Mouse (Mus musculus) adrenal gland, adult 2 months (tissue): Measurements from ENCODE around the gene Prkar2a. TPM values are rescaled to one million over a fixed set of nuclear protein-coding genes. Genes with fewer than 3 reads are reported as not detected.

ENCODE experiments used
- DNase-seq: peaks from one replicate; pipeline ENCODE4 v3.0.0; 2021
- polyA plus RNA-seq: library from polyadenylated mRNA; depleted of rRNA; stranded (reverse); fragments of >200 nt; gene quantifications from 2 replicates; pipeline ENCODE4 v1.2.3, GENCODE M21; 2012
- total RNA-seq, 2 experiments: library from RNA; stranded (reverse); gene quantifications; 2 replicates each; pipeline ENCODE4 v1.2.3; 2021

Prkar2a gene
- total and polyA plus RNA-seq, 3 experiments: 14.6 to 43.7 (median 28.1) TPM

- no peak for DNase-seq
Measured at GRCm38 (mm10) chr9:108752142-108752920, 63.2 kb downstream of the Prkar2a start.

- peak; percentile 52 for DNase-seq
Measured at GRCm38 (mm10) chr9:108753326-108753725, 64.2 kb downstream of the Prkar2a start.

- DNase-seq: no peak
Measured at GRCm38 (mm10) chr9:108753976-108754375, 64.9 kb downstream of the Prkar2a start.

- no peak for DNase-seq
Measured at GRCm38 (mm10) chr9:108754423-108754822, 65.3 kb downstream of the Prkar2a start.

GRCm38 (mm10) chr9:108757406-108757805 lies 68.3 kb downstream of the Prkar2a start:
- no peak for DNase-seq

GRCm38 (mm10) chr9:108759121-108759520 lies 70.0 kb downstream of the Prkar2a start:
- no peak for DNase-seq

- DNase-seq: peak; percentile 40
Measured at GRCm38 (mm10) chr9:108759805-108760204, 70.7 kb downstream of the Prkar2a start.

GRCm38 (mm10) chr9:108761561-108761960 lies 72.4 kb downstream of the Prkar2a start:
- DNase-seq: no peak

GRCm38 (mm10) chr9:108764971-108765370 lies 75.9 kb downstream of the Prkar2a start:
- DNase-seq: no peak

GRCm38 (mm10) chr9:108776614-108777013 lies 87.5 kb downstream of the Prkar2a start:
- no peak for DNase-seq

GRCm38 (mm10) chr9:108777276-108777675 lies 88.2 kb downstream of the Prkar2a start:
- no peak for DNase-seq

- DNase-seq: no peak
Measured at GRCm38 (mm10) chr9:108780959-108781358, 91.8 kb downstream of the Prkar2a start.

- no peak for DNase-seq
Measured at GRCm38 (mm10) chr9:108781891-108782290, 92.8 kb downstream of the Prkar2a start.

GRCm38 (mm10) chr9:108782836-108783547 lies 93.9 kb downstream of the Prkar2a start:
- DNase-seq: no peak

- DNase-seq: peak; percentile 98
Measured at GRCm38 (mm10) chr9:108783548-108784463, 94.7 kb downstream of the Prkar2a start, which contains the start of gene Ip6k2. TSS of gene Ip6k2 (plus strand) at chr9:108783796.

- DNase-seq: no peak
Measured at GRCm38 (mm10) chr9:108785416-108785815, 96.3 kb downstream of the Prkar2a start.

GRCm38 (mm10) chr9:108786494-108786893 lies 97.4 kb downstream of the Prkar2a start:
- DNase-seq: no peak

GRCm38 (mm10) chr9:108787080-108787479 lies 98.0 kb downstream of the Prkar2a start:
- no peak for DNase-seq

GRCm38 (mm10) chr9:108788713-108789112 lies 99.6 kb downstream of the Prkar2a start:
- DNase-seq: no peak

GRCm38 (mm10) chr9:108792307-108792706 lies 103.2 kb downstream of the Prkar2a start:
- no peak for DNase-seq

GRCm38 (mm10) chr9:108792730-108793129 lies 103.6 kb downstream of the Prkar2a start:
- DNase-seq: no peak

- DNase-seq: no peak
Measured at GRCm38 (mm10) chr9:108795281-108795680, 106.2 kb downstream of the Prkar2a start.
